Mouse (Mus musculus) stomach, postnatal 0 days (tissue): ENCODE measurements at regions not wholly inside any gene's neighbourhood (a gene's known extent, or its start where the extent isn't known, plus 50 kb on each side); places are given as distances from the start of the nearest gene placed in this dataset.
A peak's percentile ranks its signal among the peaks of the same experiment; 100 is the strongest.

Experiments used
- ATAC-seq: fragments of 200-750 bp; cut with Nextera tagmentation; 2 replicates; pipeline ENCODE4 v1.8.0; 2017; ENCODE audit not compliant: low FRiP score, low TSS enrichment
- DNase-seq: peaks from one replicate; pipeline ENCODE4 v3.0.0-alpha.2; 2016; ENCODE audit warnings: low spot score
- H3K27ac ChIP-seq: fragments of 300-500 bp; sonication (generic); replicated peaks from 2 replicates; pipeline ENCODE4 v1.5.1; 2014; ENCODE audit warnings: mild to moderate bottlenecking, control low read depth
- H3K27me3 ChIP-seq: fragments of 300-500 bp; sonication (generic); 2 replicates; pipeline ENCODE4 v1.6.1; 2014; ENCODE audit warnings: low read length; ENCODE audit not compliant: control insufficient read depth, insufficient read depth
- H3K36me3 ChIP-seq: fragments of 300-500 bp; sonication (generic); 2 replicates; pipeline ENCODE4 v1.6.1; 2014; ENCODE audit warnings: low read length, mixed read lengths; ENCODE audit not compliant: control insufficient read depth, insufficient read depth
- H3K4me1 ChIP-seq: fragments of 300-500 bp; sonication (generic); replicated peaks from 2 replicates; pipeline ENCODE4 v1.6.1; 2014; ENCODE audit warnings: antibody characterized with exemption; ENCODE audit not compliant: control insufficient read depth, insufficient read depth
- H3K4me2 ChIP-seq: fragments of 300-500 bp; sonication (generic); replicated peaks from 2 replicates; pipeline ENCODE4 v1.6.1; 2014; ENCODE audit warnings: low read depth, mild to moderate bottlenecking, control low read depth, moderate library complexity
- H3K4me3 ChIP-seq: fragments of 300-500 bp; sonication (generic); 2 replicates; pipeline ENCODE4 v1.5.1; 2014; ENCODE audit warnings: low read depth, low read length, control low read depth
- H3K9ac ChIP-seq: fragments of 300-500 bp; sonication (generic); 2 replicates; pipeline ENCODE4 v1.6.1; 2014; ENCODE audit warnings: mild to moderate bottlenecking, low read length, control low read depth, mixed read lengths
- H3K9me3 ChIP-seq: fragments of 300-500 bp; sonication (generic); 2 replicates; pipeline ENCODE4 v1.6.1; 2016; ENCODE audit warnings: low read length; ENCODE audit not compliant: control insufficient read depth
- CTCF ChIP-seq: IDR thresholded peaks from 2 replicates; pipeline ENCODE4 v1.5.1; 2016; ENCODE audit warnings: antibody characterized with exemption, low read depth, mild to moderate bottlenecking, moderate library complexity
- EP300 ChIP-seq: optimal IDR thresholded peaks from 2 replicates; pipeline ENCODE3; 2016; ENCODE audit warnings: antibody characterized with exemption
- WGBS: fragments of 180-500 bp; shearing (Covaris S2); extraction: QIAGEN DNeasy Blood & Tissue Kit; methylation state at CpG from one replicate; pipeline ENCODE4 v1.1.7; 2014; 5-methylcytosine and 5-hydroxymethylcytosine counted together

DNA sequence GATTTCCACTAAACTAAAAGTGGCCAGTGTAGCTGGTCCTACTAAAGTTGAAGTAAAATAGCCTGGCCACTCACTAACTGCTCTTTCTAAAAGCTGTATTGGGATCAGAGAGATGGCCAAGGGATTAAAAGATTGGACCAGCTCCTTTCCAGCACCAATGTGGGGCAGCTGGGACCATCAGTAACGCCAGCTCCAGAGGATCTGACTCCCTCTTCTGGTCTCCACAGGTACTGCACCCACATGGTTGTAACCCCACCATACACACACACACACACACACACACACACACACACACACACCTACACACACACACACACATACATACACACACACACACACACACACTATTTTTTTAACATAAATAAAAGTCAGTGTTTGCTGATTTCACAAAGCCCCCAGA, 122.1 kb upstream of the Topaz1 start:
- H3K4me2 ChIP-seq = no peak overlapping the region
- no peak overlapping the region for H3K27ac ChIP-seq
- no peaks in the 10 kb centered on the region for H3K27me3 ChIP-seq
- H3K9me3 ChIP-seq = no peaks in the 10 kb centered on the region
- no peaks in the 10 kb centered on the region for H3K4me1 ChIP-seq
- no peaks in the 10 kb centered on the region for H3K36me3 ChIP-seq
- no peak overlapping the region for H3K4me3 ChIP-seq
- 89% methylated on average over 1 of the region's 1 CpGs for WGBS
- H3K9ac ChIP-seq = no peak overlapping the region
- TF ChIP-seq EP300 (no peak), CTCF (peak; percentile 26; the same call in 1 of the 2 replicates)
- DNase-seq = no peak
- ATAC-seq = no peak

DNA sequence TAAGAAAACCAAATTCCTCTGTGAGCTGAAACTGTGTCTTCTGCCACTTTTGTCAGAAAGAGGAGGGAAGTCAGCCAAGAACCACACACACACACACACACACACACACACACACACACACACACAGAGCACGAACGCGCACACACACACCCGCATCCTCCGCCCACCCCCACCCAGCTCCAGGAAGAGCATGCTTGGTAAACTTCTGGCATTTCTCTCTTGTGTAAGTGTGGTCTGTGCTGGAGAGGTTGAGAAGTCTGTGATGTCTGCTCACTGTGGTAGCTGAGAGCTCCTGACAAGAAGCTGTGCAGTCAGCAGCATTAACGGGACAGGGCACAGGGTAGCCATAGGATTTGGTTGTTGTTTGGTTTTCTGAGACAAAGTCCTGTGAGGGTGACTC, 120.8 kb upstream of the Topaz1 start:
- Histone ChIP-seq H3K4me2 (no peak overlapping the region), H3K36me3 (no peaks in the 10 kb centered on the region), H3K27ac (no peak overlapping the region), H3K9me3 (no peaks in the 10 kb centered on the region), H3K4me1 (no peaks in the 10 kb centered on the region), H3K4me3 (no peak overlapping the region), H3K9ac (no peak overlapping the region), H3K27me3 (no peaks in the 10 kb centered on the region)
- ATAC-seq (no peak), DNase-seq (no peak)
- WGBS = 62% methylated on average over 6 of the region's 6 CpGs
- no peak for TF ChIP-seq CTCF
- TF ChIP-seq EP300 = no peak

DNA sequence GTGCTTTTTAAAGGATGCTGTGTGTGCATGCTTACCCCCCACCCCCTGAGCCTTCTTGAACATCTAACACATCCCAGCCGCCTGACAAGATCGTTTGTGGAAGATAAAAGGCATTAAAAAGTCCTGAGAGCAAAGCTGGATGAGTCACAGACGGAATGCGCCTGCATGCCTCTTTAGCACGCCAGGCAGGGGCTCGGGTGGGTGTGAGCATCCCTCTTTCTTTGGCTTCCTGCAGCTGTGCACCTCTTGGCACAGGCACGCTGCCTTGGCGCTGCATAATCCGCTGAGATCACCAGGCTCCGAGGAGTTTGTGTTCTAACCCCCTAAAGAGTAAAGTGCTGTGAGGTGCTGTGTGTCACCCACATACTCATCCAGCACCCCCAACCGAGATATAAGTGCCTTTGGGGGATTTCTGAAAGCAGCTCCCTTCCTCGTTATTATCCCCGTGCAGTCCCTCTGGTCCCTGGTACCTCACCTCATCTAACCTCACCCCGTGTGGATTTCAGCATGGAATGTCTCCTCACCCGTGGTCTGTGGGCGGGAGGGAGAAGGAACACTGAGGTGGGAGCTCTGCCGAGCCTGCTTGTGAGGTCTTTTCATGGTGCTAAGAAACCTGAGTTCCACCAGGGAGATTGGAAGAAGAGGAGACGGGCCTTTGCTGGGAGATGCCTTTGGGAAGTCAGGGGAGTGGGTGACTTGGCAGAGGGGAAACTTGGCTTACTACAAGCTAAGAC, 117.8 kb upstream of the Topaz1 start:
- 17% methylated on average over 18 of the region's 18 CpGs for WGBS
- Histone ChIP-seq H3K4me3 (no peak overlapping the region), H3K27ac (no peak overlapping the region), H3K9ac (no peak overlapping the region), H3K4me2 (no peak overlapping the region), H3K36me3 (no peaks in the 10 kb centered on the region), H3K9me3 (no peaks in the 10 kb centered on the region), H3K27me3 (no peaks in the 10 kb centered on the region), H3K4me1 (no peaks in the 10 kb centered on the region)
- no peak for DNase-seq
- TF ChIP-seq CTCF = no peak
- TF ChIP-seq EP300 = no peak
- no peak for ATAC-seq

DNA sequence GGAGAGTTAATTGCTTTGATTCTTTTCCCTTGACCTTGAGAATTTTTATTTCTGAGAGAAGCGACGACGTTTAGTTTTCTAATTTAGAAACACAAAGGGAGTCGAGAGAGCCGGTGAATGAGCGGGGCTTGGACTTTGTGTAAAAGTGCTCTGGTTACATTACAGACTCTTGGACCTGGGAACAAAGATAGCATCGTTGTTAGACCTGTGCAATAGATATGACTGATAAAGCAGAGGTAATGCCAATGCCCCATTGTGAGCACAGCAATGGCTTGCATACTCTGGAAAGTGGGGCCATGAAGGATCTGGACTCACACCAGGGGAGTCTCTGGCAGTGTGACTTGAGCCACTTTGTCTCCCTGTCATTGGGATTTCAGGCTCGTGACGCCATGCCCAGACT, 115.4 kb upstream of the Topaz1 start:
- Histone ChIP-seq H3K27me3 (no peaks in the 10 kb centered on the region), H3K4me2 (no peak overlapping the region), H3K9me3 (no peaks in the 10 kb centered on the region), H3K36me3 (no peaks in the 10 kb centered on the region), H3K9ac (no peak overlapping the region), H3K27ac (no peak overlapping the region), H3K4me3 (no peak overlapping the region), H3K4me1 (no peaks in the 10 kb centered on the region)
- ATAC-seq (no peak), DNase-seq (no peak)
- WGBS = 66% methylated on average over 9 of the region's 9 CpGs
- no peak for TF ChIP-seq CTCF
- no peak for TF ChIP-seq EP300

DNA sequence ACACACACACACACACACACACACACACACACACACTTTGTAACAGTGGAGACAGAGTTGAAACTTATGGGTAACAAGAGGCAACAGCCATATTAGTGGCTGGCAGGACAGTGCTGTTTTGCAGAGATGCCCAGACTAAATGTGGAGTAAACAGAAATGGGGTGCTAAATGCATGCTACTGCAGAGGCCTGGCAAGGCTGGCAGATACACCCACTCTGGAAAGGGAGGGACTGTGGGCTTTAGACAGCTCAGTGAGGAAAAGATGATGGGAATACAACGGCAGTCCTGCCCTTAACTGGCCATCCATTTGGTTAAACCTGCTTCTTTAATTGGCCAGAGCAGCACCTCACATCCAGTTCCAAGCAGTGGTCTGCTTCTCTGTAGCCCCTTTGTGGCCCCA, 113.7 kb upstream of the Topaz1 start:
- H3K4me2 ChIP-seq = no peak overlapping the region
- DNase-seq (no peak), ATAC-seq (no peak)
- H3K27ac ChIP-seq = no peak overlapping the region
- WGBS = 60% methylated on average over 1 of the region's 1 CpGs
- no peak for TF ChIP-seq EP300
- no peak for TF ChIP-seq CTCF
- no peaks in the 10 kb centered on the region for H3K27me3 ChIP-seq
- no peaks in the 10 kb centered on the region for H3K9me3 ChIP-seq
- no peak overlapping the region for H3K4me3 ChIP-seq
- H3K36me3 ChIP-seq = no peaks in the 10 kb centered on the region
- no peaks in the 10 kb centered on the region for H3K4me1 ChIP-seq
- H3K9ac ChIP-seq = no peak overlapping the region

DNA sequence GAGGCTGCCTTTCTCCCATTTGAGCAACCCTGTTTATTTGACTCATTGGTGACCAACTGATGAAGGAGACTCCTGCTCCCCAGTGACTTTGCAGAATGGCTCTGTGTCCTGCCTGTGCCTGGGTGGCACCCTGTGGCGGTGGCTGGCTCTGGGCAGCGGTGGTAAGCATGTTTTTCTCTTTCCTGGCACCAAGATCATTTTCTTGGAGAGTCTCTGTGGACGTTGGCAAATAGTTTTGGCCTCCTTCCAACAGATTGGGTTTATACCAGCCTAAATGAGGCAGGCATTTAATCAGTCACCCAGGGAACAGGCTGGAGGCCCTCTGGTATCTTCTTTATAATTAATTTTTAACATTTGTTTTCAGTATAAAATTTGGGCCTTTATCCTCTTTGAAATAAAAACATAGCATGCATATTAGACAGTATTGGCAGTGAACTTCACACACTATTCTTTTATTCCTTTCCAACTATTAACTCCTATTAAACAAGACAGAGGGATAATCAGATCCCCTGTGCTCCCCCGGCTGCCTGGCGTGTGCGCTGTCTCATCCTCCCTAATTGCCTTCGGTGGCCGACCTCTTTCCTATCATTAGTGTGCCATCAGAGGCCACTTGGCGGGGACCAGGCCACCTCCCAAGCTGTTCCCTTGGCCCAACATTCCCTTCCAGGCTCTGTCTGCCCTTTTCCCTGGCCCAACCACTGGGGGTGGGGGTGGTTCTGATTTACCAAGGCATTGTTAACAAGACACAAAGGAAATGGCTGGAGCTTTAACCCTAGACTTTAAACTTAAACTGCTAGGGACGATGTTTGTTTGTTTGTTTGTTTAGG, 111.8 kb upstream of the Topaz1 start:
- Histone ChIP-seq H3K9me3 (no peaks in the 10 kb centered on the region), H3K4me1 (no peaks in the 10 kb centered on the region), H3K27me3 (no peaks in the 10 kb centered on the region), H3K4me3 (no peak overlapping the region), H3K27ac (no peak overlapping the region), H3K9ac (no peak overlapping the region), H3K4me2 (no peak overlapping the region), H3K36me3 (no peaks in the 10 kb centered on the region)
- ATAC-seq (no peak), DNase-seq (no peak)
- TF ChIP-seq CTCF (no peak), EP300 (no peak)
- WGBS = 56% methylated on average over 10 of the region's 10 CpGs
